Mouse (Mus musculus): ENCODE data around the gene Bcl2l12.

DNA sequence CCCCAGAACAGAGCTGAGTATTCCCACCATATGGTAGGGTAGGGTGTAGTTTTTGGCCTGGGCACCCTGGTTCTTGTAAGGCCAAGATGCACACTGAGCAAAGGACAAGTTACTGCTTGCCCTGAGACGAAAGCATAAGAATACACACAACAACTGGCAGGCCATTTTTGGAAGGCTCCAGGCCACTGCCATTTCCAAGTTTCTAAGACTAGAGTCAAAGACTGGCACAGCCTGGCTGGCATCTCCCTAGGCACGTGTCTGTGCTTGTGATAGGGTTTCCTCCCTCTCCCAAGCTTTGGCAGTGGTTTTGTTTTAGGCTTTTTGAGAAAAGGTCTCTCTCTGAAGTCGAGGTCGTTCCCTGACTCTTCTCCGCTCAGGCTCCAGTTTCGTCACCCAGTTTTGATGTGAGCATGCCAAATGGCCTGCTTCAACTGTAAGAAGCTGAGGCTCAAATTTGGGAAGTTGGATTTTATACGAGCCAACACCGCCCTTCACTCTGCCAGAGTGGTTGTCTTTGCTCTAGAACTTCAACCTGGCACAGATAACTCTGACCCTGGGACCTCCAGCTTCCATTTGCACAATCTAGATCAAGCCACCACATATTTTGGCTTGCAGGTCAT, 27.2 kb upstream of the Bcl2l12 start:
- TF ChIP-seq GATA1 (IDR thresholded peaks at IDR 0.05; ENCODE audit: low read length): no peak
- no peak for TF ChIP-seq TAL1 (IDR thresholded peaks at IDR 0.05; ENCODE audit: low read length)
